Mouse (Mus musculus) heart, embryonic 13.5 days (tissue): ENCODE data around the gene Thrb. TPM values are rescaled to one million over a fixed set of nuclear protein-coding genes. Genes with fewer than 3 reads are reported as not detected.

Source experiments
- ATAC-seq: fragments of 200-750 bp; cut with Nextera tagmentation; 2 replicates; pipeline ENCODE4 v1.8.0; 2017; ENCODE audit warnings: moderate TSS enrichment; ENCODE audit not compliant: insufficient number of reproducible peaks, low FRiP score, low TSS enrichment; ENCODE audit errors: extremely low read depth
- H3K27ac ChIP-seq: fragments of 300-500 bp; sonication (generic); replicated peaks from 2 replicates; pipeline ENCODE4 v1.5.1; 2015; ENCODE audit warnings: moderate library complexity, mild to moderate bottlenecking, inconsistent platforms
- H3K27me3 ChIP-seq: fragments of 300-500 bp; sonication (generic); replicated peaks from 2 replicates; pipeline ENCODE4 v1.6.1; 2015; ENCODE audit warnings: mild to moderate bottlenecking, inconsistent platforms
- H3K36me3 ChIP-seq: fragments of 300-500 bp; sonication (generic); 2 replicates; pipeline ENCODE4 v1.6.1; 2015; ENCODE audit warnings: mild to moderate bottlenecking, inconsistent platforms
- H3K4me1 ChIP-seq: fragments of 300-500 bp; sonication (generic); 2 replicates; pipeline ENCODE4 v1.6.1; 2015; ENCODE audit warnings: inconsistent platforms
- H3K4me2 ChIP-seq: fragments of 300-500 bp; sonication (generic); 2 replicates; pipeline ENCODE4 v1.6.1; 2015; ENCODE audit warnings: inconsistent platforms, mild to moderate bottlenecking, moderate library complexity
- H3K4me3 ChIP-seq: fragments of 300-500 bp; sonication (generic); 2 replicates; pipeline ENCODE4 v1.5.1; 2015; ENCODE audit warnings: moderate library complexity, mild to moderate bottlenecking, inconsistent platforms
- H3K9ac ChIP-seq: fragments of 300-500 bp; sonication (generic); 2 replicates; pipeline ENCODE4 v1.6.1; 2015; ENCODE audit warnings: inconsistent platforms, mild to moderate bottlenecking, moderate library complexity
- H3K9me3 ChIP-seq: fragments of 300-500 bp; sonication (generic); 2 replicates; pipeline ENCODE4 v1.6.1; 2016; ENCODE audit warnings: inconsistent platforms
- WGBS: fragments of 180-500 bp; shearing (Covaris S2); methylation state at CpG from one replicate; pipeline ENCODE4 v1.1.7; 2015; ENCODE audit warnings: mixed read lengths; 5-methylcytosine and 5-hydroxymethylcytosine counted together
- polyA plus RNA-seq: library from polyadenylated mRNA; unstranded; fragments of >200 nt; fragmentation: Nextera tagmentation; extraction: Ambion mirVana; gene quantifications from 2 replicates; pipeline ENCODE4 v1.2.1, GENCODE M21; 2015

Thrb gene
- polyA plus RNA-seq, 1 experiment from 2014 or later: 1.1 TPM

GRCm38 (mm10) chr14:17894791-17895190, 234.7 kb downstream of the Thrb start:
- no peaks in the 10 kb centered on the region for H3K36me3 ChIP-seq
- no peaks in the 10 kb centered on the region for H3K27me3 ChIP-seq
- H3K9ac ChIP-seq: no peak overlapping the region
- no peak overlapping the region for H3K27ac ChIP-seq
- 71% methylated on average over 1 of the region's 1 CpGs for WGBS
- no peaks in the 10 kb centered on the region for H3K9me3 ChIP-seq
- no peak overlapping the region for H3K4me2 ChIP-seq
- H3K4me1 ChIP-seq: no peaks in the 10 kb centered on the region
- no peak overlapping the region for H3K4me3 ChIP-seq
- no peak for ATAC-seq

GRCm38 (mm10) chr14:17899733-17900413, 239.8 kb downstream of the Thrb start:
- Histone ChIP-seq H3K4me2 (no peak overlapping the region), H3K4me3 (no peak overlapping the region), H3K27me3 (no peaks in the 10 kb centered on the region), H3K27ac (no peak overlapping the region), H3K9ac (no peak overlapping the region), H3K36me3 (no peaks in the 10 kb centered on the region), H3K4me1 (no peaks in the 10 kb centered on the region), H3K9me3 (no peaks in the 10 kb centered on the region)
- 78% methylated on average over 6 of the region's 6 CpGs for WGBS
- ATAC-seq: no peak

- H3K4me2 ChIP-seq: no peak overlapping the region
- H3K4me1 ChIP-seq: no peaks in the 10 kb centered on the region
- H3K4me3 ChIP-seq: no peak overlapping the region
- no peak overlapping the region for H3K27ac ChIP-seq
- no peak overlapping the region for H3K9ac ChIP-seq
- 66% methylated on average over 3 of the region's 3 CpGs for WGBS
- ATAC-seq: no peak
- H3K9me3 ChIP-seq: no peaks in the 10 kb centered on the region
- no peaks in the 10 kb centered on the region for H3K27me3 ChIP-seq
- no peaks in the 10 kb centered on the region for H3K36me3 ChIP-seq
These were observed 240.3 kb downstream of the Thrb start for GRCm38 (mm10) chr14:17900414-17900795.

- Histone ChIP-seq H3K9me3 (no peaks in the 10 kb centered on the region), H3K27me3 (no peaks in the 10 kb centered on the region), H3K27ac (no peak overlapping the region), H3K36me3 (no peaks in the 10 kb centered on the region), H3K4me1 (no peaks in the 10 kb centered on the region), H3K4me3 (no peak overlapping the region), H3K9ac (no peak overlapping the region), H3K4me2 (no peak overlapping the region)
- 50% methylated on average over 2 of the region's 2 CpGs for WGBS
- ATAC-seq: no peak
These were observed 242.4 kb downstream of the Thrb start for GRCm38 (mm10) chr14:17902426-17902825.

- Histone ChIP-seq H3K4me3 (no peak overlapping the region), H3K4me2 (no peak overlapping the region), H3K36me3 (no peaks in the 10 kb centered on the region), H3K27ac (no peak overlapping the region), H3K27me3 (no peaks in the 10 kb centered on the region), H3K9ac (no peak overlapping the region), H3K9me3 (no peaks in the 10 kb centered on the region), H3K4me1 (no peaks in the 10 kb centered on the region)
- WGBS: 50% methylated on average over 2 of the region's 2 CpGs
- no peak for ATAC-seq
These were observed 243.1 kb downstream of the Thrb start for GRCm38 (mm10) chr14:17903121-17903520.

- Histone ChIP-seq H3K27me3 (no peaks in the 10 kb centered on the region), H3K9ac (no peak overlapping the region), H3K4me3 (no peak overlapping the region), H3K4me2 (no peak overlapping the region), H3K4me1 (no peaks in the 10 kb centered on the region), H3K36me3 (no peaks in the 10 kb centered on the region), H3K9me3 (no peaks in the 10 kb centered on the region), H3K27ac (no peak overlapping the region)
- 55% methylated on average over 1 of the region's 1 CpGs for WGBS
- no peak for ATAC-seq
These were observed 244.5 kb downstream of the Thrb start for GRCm38 (mm10) chr14:17904554-17904953.

GRCm38 (mm10) chr14:17905627-17906026, 245.6 kb downstream of the Thrb start:
- H3K4me3 ChIP-seq: no peak overlapping the region
- H3K27me3 ChIP-seq: no peaks in the 10 kb centered on the region
- no peaks in the 10 kb centered on the region for H3K36me3 ChIP-seq
- WGBS: 42% methylated on average over 3 of the region's 3 CpGs
- no peak overlapping the region for H3K27ac ChIP-seq
- H3K4me2 ChIP-seq: no peak overlapping the region
- ATAC-seq: no peak
- no peaks in the 10 kb centered on the region for H3K4me1 ChIP-seq
- H3K9me3 ChIP-seq: no peaks in the 10 kb centered on the region
- H3K9ac ChIP-seq: no peak overlapping the region

- no peak for ATAC-seq
- Histone ChIP-seq H3K36me3 (no peaks in the 10 kb centered on the region), H3K27ac (no peak overlapping the region), H3K4me3 (no peak overlapping the region), H3K9ac (no peak overlapping the region), H3K4me1 (no peaks in the 10 kb centered on the region), H3K9me3 (no peaks in the 10 kb centered on the region), H3K4me2 (no peak overlapping the region), H3K27me3 (no peaks in the 10 kb centered on the region)
- WGBS: 50% methylated on average over 4 of the region's 4 CpGs
These were observed 246.9 kb downstream of the Thrb start for GRCm38 (mm10) chr14:17906931-17907330.

- no peak for ATAC-seq
- Histone ChIP-seq H3K36me3 (no peaks in the 10 kb centered on the region), H3K4me1 (no peaks in the 10 kb centered on the region), H3K9me3 (no peaks in the 10 kb centered on the region), H3K9ac (no peak overlapping the region), H3K27ac (no peak overlapping the region), H3K27me3 (no peaks in the 10 kb centered on the region), H3K4me3 (no peak overlapping the region), H3K4me2 (no peak overlapping the region)
- 80% methylated on average over 3 of the region's 3 CpGs for WGBS
These were observed 251.1 kb downstream of the Thrb start for GRCm38 (mm10) chr14:17911157-17911556.

- H3K27me3 ChIP-seq: no peaks in the 10 kb centered on the region
- no peaks in the 10 kb centered on the region for H3K9me3 ChIP-seq
- H3K36me3 ChIP-seq: no peaks in the 10 kb centered on the region
- no peaks in the 10 kb centered on the region for H3K4me1 ChIP-seq
- ATAC-seq: no peak
- no peak overlapping the region for H3K4me3 ChIP-seq
- 56% methylated on average over 6 of the region's 6 CpGs for WGBS
- no peak overlapping the region for H3K4me2 ChIP-seq
- no peak overlapping the region for H3K9ac ChIP-seq
- no peak overlapping the region for H3K27ac ChIP-seq
These were observed 252.6 kb downstream of the Thrb start for GRCm38 (mm10) chr14:17912573-17913207.

GRCm38 (mm10) chr14:17915556-17915955, 255.5 kb downstream of the Thrb start:
- Histone ChIP-seq H3K4me1 (no peaks in the 10 kb centered on the region), H3K36me3 (no peaks in the 10 kb centered on the region), H3K27ac (no peak overlapping the region), H3K9me3 (no peaks in the 10 kb centered on the region), H3K9ac (no peak overlapping the region), H3K4me2 (no peak overlapping the region), H3K4me3 (no peak overlapping the region), H3K27me3 (no peaks in the 10 kb centered on the region)
- WGBS: 39% methylated on average over 2 of the region's 2 CpGs
- ATAC-seq: no peak

GRCm38 (mm10) chr14:17916651-17917050, 256.6 kb downstream of the Thrb start:
- Histone ChIP-seq H3K36me3 (no peaks in the 10 kb centered on the region), H3K27me3 (no peaks in the 10 kb centered on the region), H3K4me2 (no peak overlapping the region), H3K9ac (no peak overlapping the region), H3K4me3 (no peak overlapping the region), H3K4me1 (no peaks in the 10 kb centered on the region), H3K27ac (no peak overlapping the region), H3K9me3 (no peaks in the 10 kb centered on the region)
- WGBS: 48% methylated on average over 2 of the region's 2 CpGs
- no peak for ATAC-seq
